Mouse (Mus musculus) erythroblast, embryonic 14.5 days (primary cell): ENCODE measurements around the gene Dcaf5.

Experiments used
- GATA1 ChIP-seq: IDR thresholded peaks from 2 replicates; pipeline ENCODE4 v1.6.1; 2012; ENCODE audit warnings: low read length, inconsistent platforms, mixed read lengths
- TAL1 ChIP-seq: IDR thresholded peaks from 3 replicates; pipeline ENCODE4 v1.6.1; 2012; ENCODE audit warnings: low read length, inconsistent platforms, mixed read lengths

DNA sequence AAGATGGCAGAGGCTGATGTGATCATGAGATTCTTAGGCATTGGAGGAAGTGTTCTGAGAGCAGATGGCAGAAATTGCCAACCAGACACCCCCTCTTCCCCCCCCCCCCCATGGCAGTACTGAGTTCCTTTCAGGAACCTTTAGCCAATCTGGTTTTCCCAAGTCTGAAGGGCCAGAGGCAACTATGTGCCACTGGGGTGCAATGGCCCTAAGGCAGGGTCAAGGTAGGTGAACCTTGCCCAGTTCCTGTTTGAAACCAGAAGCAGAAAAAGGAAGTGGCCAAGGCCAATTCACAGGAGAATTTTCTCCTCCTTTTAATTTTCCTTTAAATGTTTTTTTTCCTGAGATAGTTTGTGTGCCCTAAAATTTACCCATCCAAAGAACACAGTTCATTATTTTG is 110.4 kb downstream of the Dcaf5 start:
- no peak for TF ChIP-seq TAL1
- no peak for TF ChIP-seq GATA1
